Mouse (Mus musculus) heart, postnatal 0 days (tissue): ENCODE data around the gene Samd14.

Source experiments
- CTCF ChIP-seq: IDR thresholded peaks from 2 replicates; pipeline ENCODE4 v1.5.1; 2016; ENCODE audit warnings: antibody characterized with exemption, control low read depth, low read depth
- EP300 ChIP-seq: IDR thresholded peaks from 2 replicates; pipeline ENCODE4 v1.6.1; 2016; ENCODE audit warnings: antibody characterized with exemption, low read depth

DNA sequence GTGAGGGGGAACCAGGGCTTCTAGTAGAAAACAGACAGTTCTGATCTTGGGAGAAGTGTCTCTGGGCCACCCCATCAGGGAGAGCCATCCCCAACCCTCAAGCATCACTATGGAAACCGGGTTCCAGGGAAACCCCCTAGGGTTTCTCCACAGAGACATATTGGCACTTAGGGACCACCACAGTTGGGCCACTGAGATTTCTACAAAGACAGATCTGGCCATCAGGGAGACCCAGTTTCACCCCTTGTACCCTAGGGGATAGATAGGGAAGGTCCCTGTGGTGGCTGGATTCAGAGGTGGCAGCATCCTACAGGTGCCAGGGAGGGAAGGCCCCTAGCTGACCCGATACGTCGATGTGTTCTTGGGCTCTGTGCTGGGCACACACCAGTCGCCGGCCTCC lies 17.2 kb downstream of the Samd14 start:
- TF ChIP-seq EP300: no peak
- no peak for TF ChIP-seq CTCF
